Mouse (Mus musculus): Measurements from ENCODE around the gene Fcgbp. TPM values are rescaled to one million over a fixed set of nuclear protein-coding genes. Genes with fewer than 3 reads are reported as not detected.

Fcgbp gene
- polyA plus RNA-seq, 1 experiment, result 0.84 TPM

DNA sequence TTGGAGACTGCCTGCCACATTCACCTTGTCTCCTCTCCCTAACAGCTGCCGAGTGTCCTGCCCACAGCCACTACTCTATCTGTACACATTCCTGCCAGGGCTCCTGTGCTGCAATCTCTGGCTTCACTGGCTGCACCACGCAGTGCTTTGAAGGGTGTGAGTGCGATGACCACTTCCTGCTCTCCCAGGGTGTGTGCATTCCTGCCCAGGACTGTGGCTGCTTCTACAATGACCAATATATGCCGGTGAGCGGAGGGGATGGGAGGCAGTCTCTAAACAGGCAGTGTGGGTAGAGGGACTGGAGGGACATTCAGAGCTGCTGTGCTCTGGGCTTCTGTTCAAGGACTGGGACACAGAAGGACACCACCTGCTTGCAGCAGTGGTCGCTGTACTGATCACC, 88.3 kb downstream of the Fcgbp start:
- H3K4me3 ChIP-seq (ENCODE audit: low read depth, low read length), result no peak overlapping the region
- H3K27ac ChIP-seq (ENCODE audit: insufficient read depth, low read length), result no peak overlapping the region
- no peak overlapping the region for H3K9ac ChIP-seq (ENCODE audit: low read depth, poor library complexity, severe bottlenecking)
- TF ChIP-seq CTCF (IDR thresholded peaks at IDR 0.05; ENCODE audit: low read depth, low read length) (no peak), POLR2A (IDR thresholded peaks at IDR 0.05; ENCODE audit: insufficient read depth, low read length) (no peak), EP300 (IDR thresholded peaks at IDR 0.05; ENCODE audit: insufficient read depth, low read depth, low read length) (no peak)
- no peaks in the 10 kb centered on the region for H3K27me3 ChIP-seq (ENCODE audit: control insufficient read depth, insufficient read depth, low read length, poor library complexity, severe bottlenecking)
- no peaks in the 10 kb centered on the region for H3K9me3 ChIP-seq (replicated peaks; ENCODE audit: control insufficient read depth, insufficient read depth, low read length, poor library complexity, severe bottlenecking)
- no peaks in the 10 kb centered on the region for H3K4me1 ChIP-seq (ENCODE audit: control insufficient read depth, insufficient read depth, low read length)
- no peaks in the 10 kb centered on the region for H3K36me3 ChIP-seq (ENCODE audit: control insufficient read depth, insufficient read depth, low read length, poor library complexity, severe bottlenecking)

- H3K36me3 ChIP-seq (ENCODE audit: control insufficient read depth, insufficient read depth, low read length, poor library complexity, severe bottlenecking), result no peaks in the 10 kb centered on the region
- no peak overlapping the region for H3K9ac ChIP-seq (ENCODE audit: low read depth, poor library complexity, severe bottlenecking)
- TF ChIP-seq EP300 (IDR thresholded peaks at IDR 0.05; ENCODE audit: insufficient read depth, low read depth, low read length) (no peak), CTCF (IDR thresholded peaks at IDR 0.05; ENCODE audit: low read depth, low read length) (no peak), POLR2A (IDR thresholded peaks at IDR 0.05; ENCODE audit: insufficient read depth, low read length) (no peak)
- H3K27ac ChIP-seq (ENCODE audit: insufficient read depth, low read length), result no peak overlapping the region
- no peaks in the 10 kb centered on the region for H3K27me3 ChIP-seq (ENCODE audit: control insufficient read depth, insufficient read depth, low read length, poor library complexity, severe bottlenecking)
- H3K4me3 ChIP-seq (ENCODE audit: low read depth, low read length), result no peak overlapping the region
- H3K9me3 ChIP-seq (replicated peaks; ENCODE audit: control insufficient read depth, insufficient read depth, low read length, poor library complexity, severe bottlenecking), result no peaks in the 10 kb centered on the region
- H3K4me1 ChIP-seq (ENCODE audit: control insufficient read depth, insufficient read depth, low read length), result no peaks in the 10 kb centered on the region
These were observed 88.9 kb downstream of the Fcgbp start for GRCm38 (mm10) chr7:28159893-28160292.

GRCm38 (mm10) chr7:28161163-28161749, 90.2 kb downstream of the Fcgbp start:
- Histone ChIP-seq H3K27ac (ENCODE audit: insufficient read depth, low read length) (no peak overlapping the region), H3K27me3 (ENCODE audit: control insufficient read depth, insufficient read depth, low read length, poor library complexity, severe bottlenecking) (no peaks in the 10 kb centered on the region), H3K9ac (ENCODE audit: low read depth, poor library complexity, severe bottlenecking) (no peak overlapping the region), H3K4me3 (ENCODE audit: low read depth, low read length) (no peak overlapping the region), H3K9me3 (replicated peaks; ENCODE audit: control insufficient read depth, insufficient read depth, low read length, poor library complexity, severe bottlenecking) (no peaks in the 10 kb centered on the region), H3K36me3 (ENCODE audit: control insufficient read depth, insufficient read depth, low read length, poor library complexity, severe bottlenecking) (no peaks in the 10 kb centered on the region), H3K4me1 (ENCODE audit: control insufficient read depth, insufficient read depth, low read length) (no peaks in the 10 kb centered on the region)
- no peak for TF ChIP-seq EP300 (IDR thresholded peaks at IDR 0.05; ENCODE audit: insufficient read depth, low read depth, low read length)
- no peak for TF ChIP-seq CTCF (IDR thresholded peaks at IDR 0.05; ENCODE audit: low read depth, low read length)
- TF ChIP-seq POLR2A (IDR thresholded peaks at IDR 0.05; ENCODE audit: insufficient read depth, low read length), result no peak

- no peaks in the 10 kb centered on the region for H3K4me1 ChIP-seq (ENCODE audit: control insufficient read depth, insufficient read depth, low read length)
- H3K4me3 ChIP-seq (ENCODE audit: low read depth, low read length), result no peak overlapping the region
- no peak overlapping the region for H3K9ac ChIP-seq (ENCODE audit: low read depth, poor library complexity, severe bottlenecking)
- no peaks in the 10 kb centered on the region for H3K27me3 ChIP-seq (ENCODE audit: control insufficient read depth, insufficient read depth, low read length, poor library complexity, severe bottlenecking)
- H3K36me3 ChIP-seq (ENCODE audit: control insufficient read depth, insufficient read depth, low read length, poor library complexity, severe bottlenecking), result no peaks in the 10 kb centered on the region
- no peak overlapping the region for H3K27ac ChIP-seq (ENCODE audit: insufficient read depth, low read length)
- H3K9me3 ChIP-seq (replicated peaks; ENCODE audit: control insufficient read depth, insufficient read depth, low read length, poor library complexity, severe bottlenecking), result no peaks in the 10 kb centered on the region
- TF ChIP-seq EP300 (IDR thresholded peaks at IDR 0.05; ENCODE audit: insufficient read depth, low read depth, low read length), result no peak
- TF ChIP-seq CTCF (IDR thresholded peaks at IDR 0.05; ENCODE audit: low read depth, low read length), result peak; percentile 21
These were observed 94.4 kb downstream of the Fcgbp start for GRCm38 (mm10) chr7:28165406-28165805.

DNA sequence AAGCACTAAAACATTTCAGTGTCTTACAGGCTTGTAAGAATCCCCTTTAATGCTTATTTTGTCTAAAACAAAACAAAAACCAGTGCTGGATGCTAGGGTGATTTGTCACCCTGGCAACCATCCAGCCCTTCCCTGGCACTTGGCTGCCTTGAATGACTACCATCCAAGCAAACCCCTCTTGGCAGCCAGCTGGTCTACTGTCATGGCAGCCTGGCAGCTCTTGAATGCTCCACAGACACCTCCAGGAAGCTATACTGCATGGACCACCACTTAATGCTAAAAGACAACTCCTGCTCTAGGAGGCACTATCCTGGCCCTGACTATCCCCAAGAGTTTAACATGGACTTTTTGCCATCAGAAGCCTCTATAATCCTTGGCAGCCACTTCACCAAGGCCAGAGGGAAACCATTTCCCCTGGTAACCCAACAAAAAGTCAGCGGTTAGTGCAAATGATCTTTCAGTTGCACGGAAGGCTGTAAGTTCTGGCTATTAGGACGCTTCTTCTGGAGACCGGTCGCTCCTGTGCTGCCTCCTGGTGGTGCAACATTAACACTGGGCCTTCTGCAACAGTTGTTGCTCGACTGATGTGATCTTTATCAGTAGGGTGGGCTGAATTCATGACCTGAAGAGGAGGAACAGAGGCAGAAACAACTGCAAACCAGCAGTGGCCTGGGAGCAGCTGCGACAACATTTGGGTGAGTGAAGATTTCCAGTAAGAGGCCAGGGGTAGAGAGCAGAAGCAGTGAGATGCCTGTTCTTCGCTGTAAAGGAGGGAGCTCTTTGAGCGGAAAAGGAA, 97.5 kb downstream of the Fcgbp start:
- peaks cover 2% of the 10 kb centered on the region for H3K4me1 ChIP-seq (ENCODE audit: control insufficient read depth, insufficient read depth, low read length)
- H3K9me3 ChIP-seq (replicated peaks; ENCODE audit: control insufficient read depth, insufficient read depth, low read length, poor library complexity, severe bottlenecking), result no peaks in the 10 kb centered on the region
- TF ChIP-seq EP300 (IDR thresholded peaks at IDR 0.05; ENCODE audit: insufficient read depth, low read depth, low read length) (no peak), CTCF (IDR thresholded peaks at IDR 0.05; ENCODE audit: low read depth, low read length) (peak; percentile 76)
- H3K36me3 ChIP-seq (ENCODE audit: control insufficient read depth, insufficient read depth, low read length, poor library complexity, severe bottlenecking), result no peaks in the 10 kb centered on the region
- H3K27me3 ChIP-seq (ENCODE audit: control insufficient read depth, insufficient read depth, low read length, poor library complexity, severe bottlenecking), result no peaks in the 10 kb centered on the region
- no peak overlapping the region for H3K27ac ChIP-seq (ENCODE audit: insufficient read depth, low read length)
- peak overlapping the region; percentile 93 for H3K9ac ChIP-seq (ENCODE audit: low read depth, poor library complexity, severe bottlenecking)
- peak overlapping the region; percentile 94 for H3K4me3 ChIP-seq (ENCODE audit: low read depth, low read length)
